Mouse (Mus musculus) left cerebral cortex, postnatal 4 days (tissue): Measurements from ENCODE around the gene Phldb3. TPM values are rescaled to one million over a fixed set of nuclear protein-coding genes. Genes with fewer than 3 reads are reported as not detected.
A peak's percentile ranks its signal among the peaks of the same experiment; 100 is the strongest.

Experiments
- DNase-seq: peaks from one replicate; pipeline ENCODE4 v3.0.0-alpha.2; 2022
- intact Hi-C: fragments of 180-260 bp; cut with DNase I; formaldehyde crosslinking; loops from one replicate; pipeline ENCODE4 v1.15.1; 2025
- total RNA-seq, 2 experiments: library from RNA; stranded (reverse); gene quantifications; 2 replicates each; pipeline ENCODE4 v1.2.3; 2021

Gene Phldb3
- total RNA-seq, 2 experiments from 2014 or later, result 0.48 to 0.72 TPM

DNA sequence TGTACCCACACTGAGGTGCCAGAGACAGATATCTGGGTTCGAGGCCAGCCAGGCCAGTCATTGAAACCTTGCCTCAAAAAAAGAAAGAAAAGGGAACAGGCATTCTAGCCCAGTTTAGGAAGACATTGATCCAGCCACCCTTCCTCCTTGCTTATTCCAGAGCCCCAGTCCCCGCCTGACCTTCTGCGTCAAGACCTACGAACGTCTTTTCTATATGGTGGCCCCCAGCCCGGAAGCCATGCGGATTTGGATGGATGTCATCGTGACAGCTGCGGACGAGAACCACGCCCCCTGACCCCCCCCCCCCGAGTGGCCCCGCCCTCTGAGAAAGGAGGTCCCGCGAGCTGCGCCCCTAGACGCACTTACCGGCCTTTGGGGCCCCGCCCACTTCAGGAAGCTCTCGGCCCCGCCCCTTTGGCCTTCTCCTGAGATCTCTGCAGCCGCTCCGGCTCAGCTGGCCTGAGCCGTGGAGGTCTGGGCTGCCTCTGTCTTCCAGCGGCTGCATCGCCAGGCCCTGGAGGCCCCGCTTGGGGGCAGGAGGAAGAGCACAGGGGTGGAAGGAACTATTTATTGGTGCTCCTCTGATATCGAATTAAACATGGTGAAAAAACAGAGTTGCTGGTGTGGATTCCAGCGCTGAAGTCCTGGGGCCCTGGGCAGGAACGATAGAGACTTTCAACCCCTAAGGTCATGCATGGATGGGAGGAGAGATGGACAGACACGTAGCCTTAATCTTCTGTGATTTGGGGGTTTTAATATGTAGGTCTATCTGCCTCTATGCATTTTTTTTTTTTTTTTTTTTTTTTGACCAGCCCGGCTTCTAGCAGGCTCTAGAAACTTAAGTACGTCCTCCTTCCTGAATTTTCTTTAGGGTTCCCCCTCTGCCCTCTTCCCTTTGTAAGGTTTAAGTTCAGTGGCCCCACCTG is 18.4 kb downstream of the Phldb3 start:
- intact Hi-C loops, result no loop called here
- peak; percentile 78 for DNase-seq

DNA sequence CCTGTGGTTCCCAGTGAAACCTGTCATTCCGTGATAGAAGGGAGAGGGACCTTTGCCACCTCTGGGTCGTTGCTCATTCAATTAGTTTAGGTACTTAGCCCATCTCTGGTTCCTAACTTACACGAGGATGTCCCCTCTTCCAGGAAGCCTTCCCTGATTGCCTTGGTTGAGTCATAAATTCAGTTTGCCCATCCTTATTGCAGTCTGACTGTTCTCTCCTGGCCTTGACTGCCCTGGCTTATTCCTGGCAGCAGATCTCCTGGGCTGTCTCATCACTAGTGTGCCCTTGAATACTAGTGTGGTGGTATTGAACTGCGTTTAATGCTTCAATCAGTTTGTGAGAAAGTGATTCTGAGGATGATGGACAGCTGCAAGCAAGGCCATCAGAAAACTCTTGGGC is 19.1 kb downstream of the Phldb3 start:
- DNase-seq, result no peak
- intact Hi-C loops, result no loop called here

DNA sequence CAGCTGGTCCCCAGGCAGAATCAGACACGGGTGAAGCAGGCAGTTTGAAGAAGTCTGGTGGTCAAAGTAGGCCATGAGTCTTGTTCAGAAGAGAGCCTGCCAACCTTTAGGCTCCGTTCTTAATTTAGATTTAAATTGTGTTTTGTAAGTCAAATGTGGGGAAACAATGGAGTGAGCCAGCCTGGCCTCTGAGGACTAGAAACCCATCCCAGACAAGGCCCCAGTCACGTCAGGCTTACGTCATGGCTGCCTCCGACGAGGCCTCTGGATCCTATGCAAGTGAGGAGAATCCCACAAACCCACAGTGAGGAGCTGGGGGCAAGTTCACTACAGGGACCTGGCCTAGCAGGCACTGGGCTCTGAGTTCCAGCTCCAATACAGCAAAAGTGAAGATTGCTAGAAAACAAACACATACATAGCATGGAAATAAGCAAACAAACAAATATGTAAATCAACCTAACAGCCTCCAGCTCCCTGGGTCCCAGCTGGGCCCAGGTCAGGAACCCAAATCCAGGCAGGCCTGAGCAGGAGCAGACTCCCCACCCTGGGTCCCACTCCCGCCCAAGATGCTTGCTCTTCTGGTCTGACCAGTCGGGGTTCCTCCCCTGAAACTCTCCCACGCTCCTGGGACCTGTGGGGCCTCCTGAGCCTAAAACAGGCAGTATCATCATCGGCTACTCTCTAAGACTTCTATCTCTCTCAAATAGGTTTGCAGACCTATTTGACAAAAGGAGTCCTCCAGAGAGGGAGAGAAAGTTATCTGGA is 19.7 kb downstream of the Phldb3 start:
- no peak for DNase-seq
- intact Hi-C loops, result no loop called here

DNA sequence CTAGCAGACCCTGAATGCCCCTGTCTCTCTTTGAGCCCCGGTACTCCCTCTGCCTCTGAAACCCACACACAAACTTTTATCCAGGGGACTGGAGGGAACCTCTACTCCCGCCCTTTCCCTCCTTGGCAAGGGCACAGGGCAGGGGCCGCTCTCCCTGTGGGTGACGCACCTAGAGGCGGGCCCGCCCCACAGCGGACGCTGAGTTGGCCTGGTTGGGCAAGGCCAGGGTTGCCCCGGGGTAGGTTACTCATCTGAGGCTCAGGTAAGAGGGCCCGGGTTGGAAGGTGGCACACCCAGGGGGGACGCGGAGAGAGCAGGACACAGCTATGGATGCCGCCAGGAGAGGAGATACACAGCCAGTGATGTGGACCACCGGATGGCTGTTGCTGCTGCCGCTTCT is 25.7 kb downstream of the Phldb3 start, which contains the start of gene Lypd3:
TSS of gene Lypd3 (plus strand) at position 287 of the 400 bp plus-strand sequence.
- no peak for DNase-seq
- intact Hi-C loops, result no loop called here

DNA sequence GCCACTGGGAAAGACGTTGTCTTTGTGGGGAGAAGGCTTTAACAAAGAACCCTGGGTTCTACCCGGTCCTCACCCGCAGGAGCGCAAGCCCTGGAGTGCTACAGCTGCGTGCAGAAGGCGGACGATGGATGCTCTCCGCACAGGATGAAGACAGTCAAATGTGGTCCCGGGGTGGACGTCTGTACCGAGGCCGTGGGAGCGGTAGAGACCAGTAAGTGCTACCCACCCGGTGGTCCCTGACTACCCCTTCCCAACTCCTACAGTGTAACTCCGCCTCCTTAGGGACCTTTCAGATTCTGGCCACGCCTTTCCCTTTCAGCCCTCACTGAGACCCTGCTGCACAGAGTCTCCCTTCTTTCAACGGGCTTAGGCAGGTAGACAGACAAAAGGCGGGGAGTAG is 26.5 kb downstream of the Phldb3 start:
- DNase-seq, result no peak
- intact Hi-C loops, result no loop called here

DNA sequence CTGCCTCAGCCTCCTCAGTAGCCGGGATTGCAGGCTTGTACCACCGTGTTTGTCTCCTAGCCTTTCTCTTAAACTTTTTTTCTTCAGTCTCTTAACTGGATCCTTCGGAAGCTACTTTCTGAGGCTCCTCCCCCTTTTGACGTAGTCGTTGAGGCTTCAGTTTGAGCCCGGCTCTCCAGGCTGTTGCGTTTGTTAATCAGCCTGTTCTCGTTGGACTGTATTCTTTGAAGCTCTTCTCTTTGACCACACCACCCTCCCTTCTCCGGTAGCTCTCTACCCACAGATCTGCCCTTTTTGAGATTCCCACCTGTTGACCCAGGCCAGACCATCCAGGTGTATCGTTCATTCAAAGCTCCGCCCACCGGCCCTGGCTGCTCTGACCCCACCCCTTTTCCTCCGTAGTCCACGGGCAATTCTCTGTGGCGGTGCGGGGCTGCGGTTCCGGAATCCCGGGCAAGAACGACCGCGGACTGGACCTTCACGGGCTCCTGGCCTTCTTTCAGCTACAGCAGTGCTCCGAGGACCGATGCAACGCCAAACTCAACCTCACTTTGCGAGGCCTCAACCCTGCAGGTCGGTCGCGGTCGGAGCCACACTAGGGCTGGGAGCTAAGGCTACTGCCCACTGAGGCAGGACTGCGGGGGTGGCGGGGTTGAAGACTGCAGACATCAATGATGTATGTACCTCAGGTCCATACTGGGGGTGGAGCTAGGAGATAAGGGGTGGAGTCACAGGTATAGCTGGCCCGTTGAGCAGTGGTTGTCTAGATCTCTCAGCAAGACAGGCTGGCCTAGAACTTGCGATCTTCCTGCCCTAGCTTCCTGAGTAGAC is 27.7 kb downstream of the Phldb3 start:
- no peak for DNase-seq
- intact Hi-C loops, result no loop called here

DNA sequence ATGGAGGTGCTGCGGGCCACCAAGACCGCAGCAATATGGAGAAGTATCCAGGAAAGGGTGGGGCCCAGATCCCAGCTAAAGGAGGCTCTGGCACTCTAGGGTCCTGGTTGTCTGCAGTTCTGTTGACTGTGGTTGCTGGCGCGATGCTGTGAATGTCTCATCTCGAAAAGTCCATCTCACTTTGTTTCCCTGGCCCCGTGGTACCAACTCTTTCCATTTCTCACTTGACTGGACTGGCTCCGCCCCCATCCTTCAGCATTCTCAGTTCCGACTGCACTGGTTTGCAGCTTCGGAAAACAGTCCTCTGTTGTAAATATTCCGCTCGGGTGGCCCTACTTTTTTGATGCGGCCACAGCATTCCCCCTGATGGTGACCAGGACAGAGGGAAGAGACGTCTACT is 29.9 kb downstream of the Phldb3 start:
- DNase-seq, result no peak
- intact Hi-C loops, result loop anchor here (5.0 kb wide), 1 partner anchor 38 kb away; no protein-coding TSS in a partner anchor

DNA sequence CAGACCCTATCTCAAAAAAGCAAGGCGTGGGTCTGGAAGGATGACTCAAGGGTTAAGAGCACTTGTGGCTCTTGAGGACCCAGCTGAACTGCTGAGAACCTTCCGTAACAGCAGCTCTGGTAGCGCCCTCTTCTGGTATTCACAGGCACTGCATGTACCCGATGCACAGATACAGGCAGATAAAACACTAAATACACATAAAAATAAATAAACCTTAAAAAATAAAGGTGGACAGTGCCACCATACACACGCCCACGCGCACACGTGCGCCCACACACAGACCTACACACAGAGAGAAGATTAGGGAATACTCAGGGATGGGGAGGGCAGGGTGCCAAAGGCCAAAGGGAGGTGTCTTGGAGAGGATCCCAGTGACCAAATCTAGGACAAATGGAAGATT is 31.9 kb downstream of the Phldb3 start:
- DNase-seq, result peak; percentile 41
- intact Hi-C loops, result loop anchor here (5.0 kb wide), 1 partner anchor 40 kb away; no protein-coding TSS in a partner anchor

DNA sequence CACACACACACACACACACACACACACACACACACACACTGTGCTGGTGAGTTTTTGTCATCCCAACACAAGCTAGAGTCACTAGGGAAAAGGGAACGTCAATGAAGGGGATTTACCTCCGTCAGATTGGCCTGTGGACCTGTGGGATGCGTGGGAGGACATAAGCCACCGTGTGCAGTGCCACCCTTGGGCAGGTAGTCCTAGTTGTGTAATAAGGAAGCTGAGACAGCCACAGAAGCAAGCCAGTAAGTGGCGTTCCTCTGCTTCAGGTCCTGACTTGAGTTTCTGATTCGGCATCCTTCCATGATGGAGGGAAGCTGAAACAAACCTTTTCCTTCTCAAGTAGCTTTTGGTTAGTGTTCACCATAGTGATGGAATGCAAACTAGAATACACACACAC is 33.9 kb downstream of the Phldb3 start:
- intact Hi-C loops, result loop anchor here (5.0 kb wide), 1 partner anchor 42 kb away; no protein-coding TSS in a partner anchor
- no peak for DNase-seq

DNA sequence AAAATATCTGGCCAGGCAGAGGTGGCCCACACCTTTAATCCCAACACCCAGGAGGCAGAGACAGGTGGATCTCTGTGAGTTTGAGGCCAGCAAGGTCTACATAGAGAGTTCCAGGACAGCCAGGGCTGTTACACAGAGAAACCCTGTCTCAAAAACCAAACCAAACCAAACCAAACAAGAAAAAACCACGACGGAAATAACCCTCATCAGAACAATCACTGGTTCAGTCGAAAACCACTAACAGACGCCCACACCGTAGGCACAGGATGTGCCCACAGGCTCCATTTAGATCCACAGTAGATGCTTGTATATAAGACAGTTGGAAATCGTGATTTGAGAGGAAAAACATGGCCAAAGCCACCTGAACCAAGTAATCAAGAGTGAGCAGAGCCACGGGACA is 34.4 kb downstream of the Phldb3 start:
- no peak for DNase-seq
- intact Hi-C loops, result loop anchor here (5.0 kb wide), 1 partner anchor 43 kb away; no protein-coding TSS in a partner anchor

DNA sequence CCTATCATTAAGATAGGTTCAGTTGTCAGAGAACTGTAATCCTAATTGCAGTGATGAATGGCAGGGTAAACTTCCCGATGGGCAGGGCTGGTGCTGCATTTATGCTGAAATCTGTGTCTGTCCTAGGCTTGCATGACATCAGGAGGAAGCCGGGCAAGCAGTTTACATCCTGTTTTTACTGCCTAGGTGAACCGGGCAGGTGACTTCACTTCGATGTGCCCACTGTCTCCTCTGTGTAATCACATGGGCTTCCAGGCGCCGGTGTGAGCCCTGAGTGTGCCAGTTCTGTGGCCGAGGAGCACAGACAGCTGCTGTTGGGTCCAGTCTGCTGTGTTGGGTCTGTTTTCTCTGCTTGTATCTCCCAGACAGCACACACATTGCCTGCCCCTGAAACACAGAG is 35.9 kb downstream of the Phldb3 start:
- intact Hi-C loops, result no loop called here

DNA sequence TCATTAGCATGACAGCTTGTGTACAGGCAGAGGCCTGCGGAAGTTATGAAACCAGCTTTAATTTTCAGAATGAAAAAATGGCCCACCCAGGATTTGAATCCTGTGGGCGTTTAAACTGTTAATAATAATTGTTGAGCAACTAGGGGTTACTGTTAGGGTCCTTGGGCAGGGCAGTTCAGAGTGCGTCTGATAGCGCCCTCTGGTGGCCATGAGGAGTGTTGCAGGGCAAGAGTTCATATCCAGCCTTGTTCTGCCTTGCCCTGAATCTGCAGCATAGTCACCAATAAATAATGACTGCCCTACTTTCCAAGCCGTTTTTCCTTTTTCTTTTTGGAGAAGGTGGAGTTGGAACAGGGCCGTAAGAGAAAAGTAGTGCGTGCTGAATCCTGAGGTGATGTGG is 43.1 kb downstream of the Phldb3 start:
- peak; percentile 53 for DNase-seq
- intact Hi-C loops, result no loop called here

More for the DNA sequence above, 35.9 kb downstream of the Phldb3 start:
- no peak for DNase-seq

DNA sequence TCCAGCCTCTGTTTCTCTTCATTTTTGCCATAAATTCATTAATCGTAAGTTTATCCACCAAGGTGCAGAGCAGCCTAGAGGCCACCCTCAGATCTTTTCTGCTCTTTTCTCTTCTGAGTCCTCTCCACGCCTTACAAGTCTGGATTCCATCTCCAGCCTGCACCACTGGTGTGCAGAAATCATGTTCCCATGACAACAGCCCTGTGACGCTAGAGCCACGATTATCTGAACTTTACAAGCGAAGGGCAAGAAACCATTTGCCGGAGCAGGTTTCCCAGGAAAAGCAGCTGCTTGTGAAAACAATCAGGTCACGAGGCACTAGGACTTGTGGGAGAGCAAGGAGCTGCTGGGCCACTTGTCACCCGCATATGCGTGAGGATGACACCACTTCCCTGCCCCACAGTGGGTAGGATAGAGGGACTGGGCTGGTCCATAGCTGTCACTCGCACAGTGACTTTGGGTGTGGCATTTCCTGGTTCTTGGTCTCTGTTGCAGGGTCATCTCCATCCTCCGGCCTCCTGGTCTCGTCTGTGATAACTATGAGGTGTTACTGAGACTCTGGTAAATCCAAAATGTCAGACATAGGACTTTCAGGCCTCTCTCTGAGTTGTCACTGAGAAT is 49.3 kb downstream of the Phldb3 start:
- DNase-seq, result no peak
- intact Hi-C loops, result loop anchor here (5.0 kb wide), 1 partner anchor 58 kb away; no protein-coding TSS in a partner anchor

DNA sequence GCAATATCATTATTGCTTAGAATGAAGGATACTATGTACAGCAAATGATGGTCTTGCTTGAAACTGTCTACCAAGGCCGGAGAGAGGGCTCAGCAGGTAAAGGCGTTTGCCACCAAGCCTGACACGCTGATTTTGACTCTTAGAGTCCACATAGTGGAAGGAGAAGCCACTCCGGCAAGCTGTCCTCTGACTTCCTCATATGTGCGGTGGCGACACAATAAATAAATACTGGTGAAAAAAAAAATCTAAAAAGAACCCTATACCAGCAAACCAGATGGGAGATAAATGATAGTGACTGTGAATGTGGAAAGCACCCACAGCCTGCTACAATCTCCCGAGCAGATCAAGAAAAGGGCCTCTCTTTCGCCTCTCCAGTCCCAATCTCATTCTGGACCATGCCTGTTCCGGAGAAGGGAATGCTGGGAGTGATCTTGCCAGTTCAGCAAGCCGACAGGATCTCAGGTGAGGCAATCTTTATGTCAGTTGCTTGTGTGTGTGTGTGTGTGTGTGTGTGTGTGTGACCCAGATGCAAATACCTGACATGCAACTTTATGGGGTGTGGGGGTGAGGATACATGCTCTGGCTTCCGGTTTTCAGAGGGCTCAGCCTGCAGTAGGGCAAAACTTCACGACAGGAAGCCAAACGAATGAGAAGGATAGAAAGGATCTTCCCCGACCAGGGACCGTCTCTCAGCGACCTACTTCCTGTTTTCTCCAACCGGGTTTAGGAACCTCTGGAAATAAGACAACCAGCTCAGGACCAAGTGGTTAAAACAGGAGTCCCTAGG is 50.7 kb downstream of the Phldb3 start:
- intact Hi-C loops, result loop anchor here (5.0 kb wide), 1 partner anchor 59 kb away; no protein-coding TSS in a partner anchor
- DNase-seq, result no peak

DNA sequence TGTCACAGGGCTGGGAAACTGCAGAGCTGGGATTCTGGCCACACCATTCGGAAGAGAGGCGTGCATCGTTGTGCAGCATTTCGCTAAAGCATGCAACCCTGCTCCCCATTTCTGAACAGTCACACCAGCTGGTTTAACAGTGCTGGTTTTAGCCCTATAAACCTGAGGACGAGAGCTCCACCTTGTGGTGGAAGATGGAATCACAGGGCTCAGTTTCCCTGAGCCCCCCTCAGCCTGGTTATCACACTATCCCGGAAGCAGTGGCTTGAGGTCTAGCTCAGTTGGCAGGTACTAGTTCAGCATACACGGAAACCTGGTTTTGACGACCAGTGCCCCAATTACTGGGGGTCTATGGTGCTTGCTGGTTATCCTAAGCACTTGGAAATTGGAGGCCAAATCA is 52.0 kb downstream of the Phldb3 start:
- DNase-seq, result peak; percentile 67
- intact Hi-C loops, result loop anchor here (5.0 kb wide), 1 partner anchor 60 kb away; no protein-coding TSS in a partner anchor

DNA sequence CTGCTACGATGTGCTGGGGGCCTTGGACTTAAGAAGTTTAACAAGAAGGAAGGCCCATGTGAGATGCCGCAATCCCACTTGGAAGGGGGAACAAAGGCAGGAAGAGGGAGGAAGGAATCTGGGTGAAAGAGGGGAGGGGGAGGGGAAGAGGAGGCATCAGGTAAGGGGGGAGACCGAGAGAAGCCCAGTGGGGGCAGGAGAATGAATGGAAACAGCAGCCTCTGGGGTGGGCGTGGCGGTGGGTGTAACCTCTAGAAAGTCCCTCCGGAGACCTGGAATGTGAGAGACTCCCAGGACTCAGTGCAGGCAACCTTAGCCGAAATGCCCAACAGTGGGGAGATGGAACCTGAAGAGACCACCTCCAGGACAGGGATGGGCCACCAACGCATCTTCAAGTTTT is 53.7 kb downstream of the Phldb3 start:
- DNase-seq, result no peak

DNA sequence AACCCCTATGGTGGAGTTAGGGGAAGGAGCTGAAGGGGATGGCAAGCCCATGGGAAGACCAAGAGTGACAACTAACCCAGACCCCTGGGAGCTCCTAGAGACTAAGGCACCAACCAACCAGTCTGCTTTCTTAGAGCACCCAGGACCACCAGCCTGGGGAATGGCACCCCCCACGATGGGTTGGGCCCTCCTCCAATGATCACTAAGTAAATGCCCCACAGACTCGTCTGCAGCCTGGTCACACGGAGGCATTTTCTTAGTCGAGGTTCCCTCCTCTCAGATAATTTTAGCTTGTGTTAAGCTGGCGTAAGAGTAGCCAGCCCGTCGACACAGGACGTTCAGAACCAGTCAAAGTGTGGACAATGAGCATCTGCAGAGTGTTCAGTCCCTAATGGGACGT is 54.4 kb downstream of the Phldb3 start:
- intact Hi-C loops, result loop anchor here (5.0 kb wide), 1 partner anchor 63 kb away; no protein-coding TSS in a partner anchor
- DNase-seq, result no peak

More for the DNA sequence above, 53.7 kb downstream of the Phldb3 start:
- intact Hi-C loops, result loop anchor here (5.0 kb wide), 1 partner anchor 62 kb away; no protein-coding TSS in a partner anchor

DNA sequence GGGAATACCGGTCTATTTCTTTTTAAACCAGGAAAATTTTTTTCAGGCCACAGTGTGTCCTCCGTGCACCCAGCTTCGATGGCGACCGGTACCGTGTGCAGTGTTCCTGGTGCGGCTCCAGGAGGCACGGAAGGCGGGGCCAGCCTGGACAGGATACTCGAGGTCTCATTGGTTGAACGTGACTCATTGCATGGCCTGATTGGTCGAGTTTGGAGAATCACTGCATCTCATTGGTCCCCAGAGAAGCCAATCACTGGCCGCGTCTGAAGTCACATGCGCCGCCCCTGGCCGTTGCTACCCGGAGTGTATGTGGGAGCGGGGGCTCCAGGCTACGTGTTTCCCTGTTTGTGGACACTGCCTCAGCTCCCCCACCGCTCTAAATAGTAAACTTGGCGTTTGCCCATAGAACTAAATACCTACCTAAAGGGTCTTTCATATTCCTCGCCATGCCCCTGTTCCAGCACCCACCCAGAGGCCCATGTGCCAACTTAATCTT is 61.4 kb downstream of the Phldb3 start:
- intact Hi-C loops, result no loop called here
- DNase-seq, result no peak

DNA sequence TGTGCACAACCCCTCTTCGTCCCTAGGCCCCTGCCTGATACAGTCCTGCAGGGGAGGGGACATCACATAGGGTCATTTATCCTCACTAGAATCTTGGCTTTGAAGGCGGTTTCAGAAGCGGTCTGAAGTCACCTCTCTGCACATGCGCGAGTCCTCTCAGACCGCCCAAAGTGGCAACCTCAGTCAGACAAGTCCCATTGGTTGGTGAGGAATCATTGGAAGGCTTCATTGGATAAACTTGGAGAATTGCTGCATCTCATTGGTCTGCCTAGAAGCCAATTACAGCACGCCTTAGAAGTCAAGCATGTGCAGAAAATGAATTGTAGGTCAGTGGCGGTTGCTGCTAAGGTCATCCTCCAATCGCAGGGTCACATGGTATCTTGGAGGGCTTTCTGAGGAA is 66.0 kb downstream of the Phldb3 start, which contains the start of gene Tex101:
TSS of gene Tex101 (minus strand) at position 101 of the 400 bp plus-strand sequence.
- no peak for DNase-seq
- intact Hi-C loops, result no loop called here
